Mouse (Mus musculus): ENCODE data around the gene Krtap5-4. TPM values are rescaled to one million over a fixed set of nuclear protein-coding genes. Genes with fewer than 3 reads are reported as not detected.
"Not testable (repeated sequence)": the region's sequence is repeated elsewhere in the genome, so short reads cannot be mapped to it uniquely, and the experiment has no call there.

Krtap5-4 gene
- polyA plus RNA-seq, 1 experiment from 2014 or later: not detected

- no peak overlapping the region for H3K4me2 ChIP-seq (replicated peaks)
- no peak overlapping the region for H3K27ac ChIP-seq
- no peak overlapping the region for H3K4me3 ChIP-seq
- H3K36me3 ChIP-seq: no peaks in the 10 kb centered on the region
- H3K27me3 ChIP-seq (replicated peaks): no peaks in the 10 kb centered on the region
- ATAC-seq (ENCODE audit: low FRiP score, low read depth): no peak
- H3K4me1 ChIP-seq: no peaks in the 10 kb centered on the region
- no peak overlapping the region for H3K9ac ChIP-seq
- no peaks in the 10 kb centered on the region for H3K9me3 ChIP-seq
These were observed 7.9 kb upstream of the Krtap5-4 start for GRCm38 (mm10) chr7:142295418-142295817.

GRCm38 (mm10) chr7:142296108-142296507, 7.2 kb upstream of the Krtap5-4 start:
- not testable (repeated sequence) for H3K27ac ChIP-seq; H3K9ac ChIP-seq; H3K9me3 ChIP-seq; H3K27me3 ChIP-seq (replicated peaks); H3K4me1 ChIP-seq; H3K4me2 ChIP-seq (replicated peaks); H3K4me3 ChIP-seq; H3K36me3 ChIP-seq; ATAC-seq (ENCODE audit: low FRiP score, low read depth)
- 32% methylated on average over 4 of the region's 4 CpGs for WGBS

GRCm38 (mm10) chr7:142297018-142297417, 6.3 kb upstream of the Krtap5-4 start, which contains the start of gene Krtap5-1:
Krtap5-1 (minus strand) TSS chr7:142297118.
- H3K9me3 ChIP-seq; H3K36me3 ChIP-seq; H3K4me3 ChIP-seq; H3K27ac ChIP-seq; H3K4me1 ChIP-seq; H3K4me2 ChIP-seq (replicated peaks); H3K27me3 ChIP-seq (replicated peaks); ATAC-seq (ENCODE audit: low FRiP score, low read depth); H3K9ac ChIP-seq: not testable (repeated sequence)

GRCm38 (mm10) chr7:142303929-142304328, 580 bp downstream of the Krtap5-4 start:
- not testable (repeated sequence) for H3K9me3 ChIP-seq; H3K4me1 ChIP-seq; H3K4me2 ChIP-seq (replicated peaks); H3K27me3 ChIP-seq (replicated peaks); H3K9ac ChIP-seq; H3K36me3 ChIP-seq; ATAC-seq (ENCODE audit: low FRiP score, low read depth); H3K4me3 ChIP-seq; H3K27ac ChIP-seq
- 86% methylated on average over 1 of the region's 1 CpGs for WGBS

GRCm38 (mm10) chr7:142314600-142315285, 11.4 kb downstream of the Krtap5-4 start:
- Histone ChIP-seq H3K9ac (no peak overlapping the region), H3K27ac (no peak overlapping the region), H3K4me1 (peaks cover 4% of the 10 kb centered on the region; the same call in 1 of the 2 replicates), H3K9me3 (no peaks in the 10 kb centered on the region), H3K4me3 (no peak overlapping the region), H3K36me3 (no peaks in the 10 kb centered on the region), H3K27me3 (replicated peaks) (no peaks in the 10 kb centered on the region), H3K4me2 (replicated peaks) (no peak overlapping the region)
- ATAC-seq (ENCODE audit: low FRiP score, low read depth): peak; percentile 67; the same call in 1 of the 2 replicates
- WGBS: 42% methylated on average over 5 of the region's 5 CpGs

GRCm38 (mm10) chr7:142316558-142316957, 13.2 kb downstream of the Krtap5-4 start:
- WGBS: 45% methylated on average over 6 of the region's 6 CpGs
- H3K4me1 ChIP-seq: peaks cover 8% of the 10 kb centered on the region

GRCm38 (mm10) chr7:142317216-142317615, 13.9 kb downstream of the Krtap5-4 start:
- H3K4me3 ChIP-seq: no peak overlapping the region
- no peaks in the 10 kb centered on the region for H3K36me3 ChIP-seq
- no peak overlapping the region for H3K4me2 ChIP-seq (replicated peaks)
- H3K27me3 ChIP-seq (replicated peaks): no peaks in the 10 kb centered on the region
- H3K4me1 ChIP-seq: peaks cover 8% of the 10 kb centered on the region
- no peaks in the 10 kb centered on the region for H3K9me3 ChIP-seq
- H3K27ac ChIP-seq: no peak overlapping the region
- WGBS: 74% methylated on average over 5 of the region's 5 CpGs
- H3K9ac ChIP-seq: no peak overlapping the region
- no peak for ATAC-seq (ENCODE audit: low FRiP score, low read depth)

More at GRCm38 (mm10) chr7:142316558-142316957, 13.2 kb downstream of the Krtap5-4 start:
- Histone ChIP-seq H3K36me3 (no peaks in the 10 kb centered on the region), H3K9me3 (no peaks in the 10 kb centered on the region), H3K4me2 (replicated peaks) (no peak overlapping the region), H3K9ac (no peak overlapping the region), H3K27me3 (replicated peaks) (no peaks in the 10 kb centered on the region), H3K4me3 (no peak overlapping the region), H3K27ac (no peak overlapping the region)
- ATAC-seq (ENCODE audit: low FRiP score, low read depth): no peak; the same call in 1 of the 2 replicates

- Histone ChIP-seq H3K27ac (no peak overlapping the region), H3K4me2 (replicated peaks) (no peak overlapping the region), H3K27me3 (replicated peaks) (no peaks in the 10 kb centered on the region), H3K4me3 (no peak overlapping the region), H3K9me3 (no peaks in the 10 kb centered on the region), H3K4me1 (peaks cover 8% of the 10 kb centered on the region), H3K9ac (no peak overlapping the region), H3K36me3 (no peaks in the 10 kb centered on the region)
- WGBS: 85% methylated on average over 11 of the region's 11 CpGs
- no peak for ATAC-seq (ENCODE audit: low FRiP score, low read depth)
These were observed 15.8 kb downstream of the Krtap5-4 start for GRCm38 (mm10) chr7:142319124-142319523.

- H3K9ac ChIP-seq: no peak overlapping the region
- no peaks in the 10 kb centered on the region for H3K9me3 ChIP-seq
- no peak overlapping the region for H3K4me2 ChIP-seq (replicated peaks)
- H3K4me1 ChIP-seq: peaks cover 8% of the 10 kb centered on the region
- whole genome bisulfite sequencing: 27% methylated on average over 2 of the region's 2 CpGs
- H3K36me3 ChIP-seq: no peaks in the 10 kb centered on the region
- no peak overlapping the region for H3K4me3 ChIP-seq
- H3K27ac ChIP-seq: no peak overlapping the region
- no peak for ATAC-seq (ENCODE audit: low FRiP score, low read depth)
- H3K27me3 ChIP-seq (replicated peaks): no peaks in the 10 kb centered on the region
These were observed 17.6 kb downstream of the Krtap5-4 start for GRCm38 (mm10) chr7:142320906-142321305.

- not testable (repeated sequence) for H3K27me3 ChIP-seq (replicated peaks); H3K4me2 ChIP-seq (replicated peaks); ATAC-seq (ENCODE audit: low FRiP score, low read depth); H3K4me1 ChIP-seq; H3K9ac ChIP-seq; H3K4me3 ChIP-seq; H3K27ac ChIP-seq; H3K36me3 ChIP-seq; H3K9me3 ChIP-seq
- whole genome bisulfite sequencing: 62% methylated on average over 5 of the region's 10 CpGs
These were observed 18.4 kb downstream of the Krtap5-4 start for GRCm38 (mm10) chr7:142321637-142322306.

- H3K27ac ChIP-seq: no peak overlapping the region
- H3K4me2 ChIP-seq (replicated peaks): no peak overlapping the region
- no peaks in the 10 kb centered on the region for H3K9me3 ChIP-seq
- peaks cover 8% of the 10 kb centered on the region for H3K4me1 ChIP-seq
- H3K36me3 ChIP-seq: no peaks in the 10 kb centered on the region
- no peaks in the 10 kb centered on the region for H3K27me3 ChIP-seq (replicated peaks)
- no peak overlapping the region for H3K4me3 ChIP-seq
- no peak for ATAC-seq (ENCODE audit: low FRiP score, low read depth)
- WGBS: 91% methylated on average over 6 of the region's 6 CpGs
- no peak overlapping the region for H3K9ac ChIP-seq
These were observed 19.3 kb downstream of the Krtap5-4 start for GRCm38 (mm10) chr7:142322641-142323040.

GRCm38 (mm10) chr7:142323396-142324117, 20.2 kb downstream of the Krtap5-4 start:
- Histone ChIP-seq H3K27me3 (replicated peaks) (no peaks in the 10 kb centered on the region), H3K9me3 (no peaks in the 10 kb centered on the region), H3K4me3 (no peak overlapping the region), H3K4me2 (replicated peaks) (no peak overlapping the region), H3K27ac (no peak overlapping the region), H3K36me3 (no peaks in the 10 kb centered on the region), H3K9ac (no peak overlapping the region), H3K4me1 (peaks cover 8% of the 10 kb centered on the region)
- no peak for ATAC-seq (ENCODE audit: low FRiP score, low read depth)
- WGBS: 87% methylated on average over 12 of the region's 12 CpGs
